Mouse (Mus musculus) heart, adult 2 months (tissue): ENCODE measurements around the gene Hint1. TPM values are rescaled to one million over a fixed set of nuclear protein-coding genes. Genes with fewer than 3 reads are reported as not detected.

Experiments
- DNase-seq, 2 experiments: peaks; one replicate each; pipeline ENCODE4 v3.0.0; 2021
- H3K27ac ChIP-seq: fragments of 200-600 bp; 2 replicates; pipeline ENCODE4 v1.8.1; 2022
- H3K27me3 ChIP-seq: fragments of 200-500 bp; 2 replicates; pipeline ENCODE4 v1.6.1; 2012; ENCODE audit warnings: mild to moderate bottlenecking, low read length, inconsistent platforms, mixed read lengths; ENCODE audit not compliant: control insufficient read depth, insufficient read depth
- H3K36me3 ChIP-seq: fragments of 200-500 bp; 2 replicates; pipeline ENCODE4 v1.6.1; 2012; ENCODE audit warnings: low read length, inconsistent platforms; ENCODE audit not compliant: control insufficient read depth, insufficient read depth
- H3K4me1 ChIP-seq: fragments of 200-500 bp; 2 replicates; pipeline ENCODE4 v1.6.1; 2011; ENCODE audit warnings: low read length; ENCODE audit not compliant: control insufficient read depth, insufficient read depth
- H3K4me3 ChIP-seq: fragments of 200-600 bp; 2 replicates; pipeline ENCODE4 v1.8.1; 2022
- H3K79me2 ChIP-seq: fragments of 200-500 bp; replicated peaks from 2 replicates; pipeline ENCODE4 v1.6.1; 2012; ENCODE audit warnings: mild to moderate bottlenecking, inconsistent platforms, low read length, moderate library complexity, mixed read lengths; ENCODE audit not compliant: control insufficient read depth, insufficient read depth
- H3K9ac ChIP-seq: fragments of 200-500 bp; 2 replicates; pipeline ENCODE4 v1.6.1; 2012; ENCODE audit warnings: low read depth, mild to moderate bottlenecking, control low read depth, inconsistent platforms, low read length, mixed read lengths
- CTCF ChIP-seq: fragments of 200-600 bp; IDR thresholded peaks from 2 replicates; pipeline ENCODE4 v1.8.1; 2022; ENCODE audit warnings: antibody characterized with exemption, mild to moderate bottlenecking, moderate library complexity
- EP300 ChIP-seq: fragments of 200-500 bp; IDR thresholded peaks from 2 replicates; pipeline ENCODE4 v1.6.1; 2011; ENCODE audit warnings: low read depth, low read length, control low read depth; ENCODE audit not compliant: insufficient read depth
- POLR2A ChIP-seq: fragments of 200-500 bp; IDR thresholded peaks from 2 replicates; pipeline ENCODE4 v1.6.1; 2011; ENCODE audit warnings: mild to moderate bottlenecking, low read depth, low read length, control low read depth; ENCODE audit not compliant: insufficient read depth
- WGBS: fragments of 180-500 bp; shearing (Covaris S2); methylation state at CpG from one replicate; pipeline ENCODE4 v1.1.7; 2018; 5-methylcytosine and 5-hydroxymethylcytosine counted together
- intact Hi-C: fragments of 180-260 bp; cut with DNase I; formaldehyde crosslinking; loops from one replicate; pipeline ENCODE4 v1.15.1; 2025
- long read RNA-seq: library from polyadenylated mRNA; stranded (forward); transcript quantifications from one replicate; pipeline ENCODE4 v2.0.0, GENCODE M21; 2021
- polyA plus RNA-seq: library from polyadenylated mRNA; depleted of rRNA; stranded (reverse); fragments of >200 nt; gene quantifications from 2 replicates; pipeline ENCODE4 v1.2.3, GENCODE M21; 2012; rRNA removed
- total RNA-seq, 2 experiments: library from RNA; stranded (reverse); gene quantifications; 2 replicates each; pipeline ENCODE4 v1.2.3; 2021

The Hint1 gene
- total RNA-seq: 100 to 1,000 TPM; 258 to 297 TPM
- polyA plus RNA-seq: 477 and 498 TPM in 2 replicates
- long read RNA-seq, transcript Hint1-201 (3 exons, 636 nt): major isoform, 147 of 157 reads
- long read RNA-seq, partial matches to known transcripts: 9 of 157 reads
- long read RNA-seq, other reads (novel, unspliced or antisense): 1 of 157 reads

DNA sequence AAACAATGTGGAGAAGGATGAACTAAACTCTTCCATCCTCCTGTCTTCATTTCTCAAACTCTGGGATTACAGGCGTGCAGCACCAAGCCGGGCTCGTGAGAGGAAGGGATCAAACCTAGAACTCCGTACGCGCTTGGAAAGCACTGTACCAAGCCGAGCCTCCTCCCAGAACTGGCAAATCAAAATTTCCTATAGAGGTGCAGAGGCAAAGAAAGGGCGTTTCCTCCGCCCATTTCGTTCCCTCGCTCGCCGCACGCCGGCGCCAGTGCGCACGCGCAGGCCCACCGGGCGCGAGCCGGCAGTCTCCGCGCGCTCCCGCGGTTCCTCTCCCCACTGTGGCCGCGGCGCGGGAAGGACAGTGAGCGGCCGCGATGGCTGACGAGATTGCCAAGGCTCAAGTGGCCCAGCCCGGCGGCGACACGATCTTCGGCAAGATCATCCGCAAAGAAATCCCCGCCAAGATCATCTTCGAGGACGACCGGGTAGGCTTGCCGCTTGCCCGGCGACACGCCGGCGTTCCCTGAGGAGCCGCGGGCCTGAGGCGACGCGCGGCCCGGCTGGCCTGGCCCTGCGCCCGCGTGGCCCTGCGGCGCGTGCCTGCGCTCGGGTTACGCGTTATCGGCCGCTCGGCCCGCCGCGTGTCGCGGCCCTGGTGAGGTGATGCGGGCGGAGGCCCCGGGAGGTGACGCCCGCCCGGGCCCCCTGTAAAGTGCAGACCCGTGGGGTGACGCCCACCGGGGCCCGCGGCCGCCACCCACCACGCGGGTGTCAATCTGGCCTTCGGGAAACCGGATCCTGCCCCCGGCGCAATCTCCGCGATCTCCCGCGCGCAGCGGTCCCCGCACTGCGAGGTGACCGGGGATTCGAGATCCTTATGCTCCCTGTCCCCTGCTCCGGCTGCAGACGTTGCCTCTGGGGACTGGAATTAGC lies at the start of gene Hint1:
Gene Hint1 (plus strand): TSS at position 265 of the 930 bp plus-strand sequence.
- H3K36me3 ChIP-seq: peaks cover 2% of the 10 kb centered on the region
- DNase-seq: peak; percentile 97
- H3K4me1 ChIP-seq: peaks cover 4% of the 10 kb centered on the region
- peak; percentile 46; the same call in 1 of the 2 replicates for TF ChIP-seq EP300
- TF ChIP-seq POLR2A: peak; percentile 94
- TF ChIP-seq CTCF: peak; percentile 50
- no peaks in the 10 kb centered on the region for H3K79me2 ChIP-seq
- intact Hi-C loops: no loop called here
- no peaks in the 10 kb centered on the region for H3K27me3 ChIP-seq
- peak within 1 kb of the TSS; percentile 71 for H3K4me3 ChIP-seq
- H3K27ac ChIP-seq: peak within 1 kb of the TSS; percentile 98
- H3K9ac ChIP-seq: peak within 1 kb of the TSS; percentile 91
- WGBS: under 1% methylated on average over 107 of the region's 107 CpGs

DNA sequence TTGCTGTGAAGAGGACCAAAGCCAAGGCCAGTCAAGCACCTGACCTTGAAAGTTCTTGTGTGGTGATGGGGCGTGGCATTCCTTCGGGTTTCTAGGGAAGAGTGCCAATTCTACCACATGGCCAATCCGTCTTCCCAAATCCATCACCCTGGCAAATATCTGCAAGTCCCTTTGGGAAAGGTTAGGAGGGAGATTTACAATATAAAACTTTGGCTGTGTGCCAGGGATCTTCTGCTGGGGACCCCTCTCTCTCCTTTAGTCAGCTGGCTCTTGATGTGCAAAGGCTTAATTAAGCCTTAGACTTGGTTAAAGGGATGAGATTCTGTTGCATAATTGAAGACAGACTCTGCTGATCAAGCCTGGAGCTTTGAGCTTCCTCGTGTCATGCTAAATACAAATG lies 48.7 kb upstream of the Hint1 start:
- no peak overlapping the region for H3K9ac ChIP-seq
- no peaks in the 10 kb centered on the region for H3K4me1 ChIP-seq
- intact Hi-C loops: no loop called here
- no peak overlapping the region for H3K4me3 ChIP-seq
- no peaks in the 10 kb centered on the region for H3K27me3 ChIP-seq
- 61% methylated on average over 4 of the region's 4 CpGs for WGBS
- H3K27ac ChIP-seq: no peak overlapping the region
- H3K36me3 ChIP-seq: no peaks in the 10 kb centered on the region
- H3K79me2 ChIP-seq: no peaks in the 10 kb centered on the region
- TF ChIP-seq CTCF (no peak), EP300 (no peak), POLR2A (no peak)
- DNase-seq: no peak

DNA sequence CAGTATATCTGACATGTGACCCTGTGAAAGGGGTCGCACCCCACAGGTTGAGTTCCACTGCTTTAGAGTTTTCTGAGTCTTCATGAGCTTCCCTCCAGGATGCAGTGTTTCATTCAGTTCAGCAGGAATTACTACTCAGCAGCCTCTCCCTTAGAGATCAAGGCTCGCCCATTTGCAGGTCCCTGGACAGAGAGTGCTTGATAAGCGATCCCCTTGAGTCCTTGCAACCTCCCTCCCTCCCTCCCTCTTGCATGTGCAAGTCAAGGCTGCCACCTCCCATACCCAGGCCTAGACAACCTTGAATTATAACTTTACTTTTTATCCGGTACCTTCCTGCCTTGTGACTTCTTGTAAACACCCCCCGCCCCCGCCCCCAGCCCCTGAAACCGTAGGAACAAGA lies 46.7 kb upstream of the Hint1 start:
- no peaks in the 10 kb centered on the region for H3K79me2 ChIP-seq
- WGBS: 85% methylated on average over 7 of the region's 7 CpGs
- H3K9ac ChIP-seq: no peak overlapping the region
- intact Hi-C loops: no loop called here
- no peaks in the 10 kb centered on the region for H3K27me3 ChIP-seq
- no peaks in the 10 kb centered on the region for H3K36me3 ChIP-seq
- no peak overlapping the region for H3K27ac ChIP-seq
- no peak for DNase-seq
- no peak overlapping the region for H3K4me3 ChIP-seq
- TF ChIP-seq CTCF (no peak), EP300 (no peak), POLR2A (no peak)
- no peaks in the 10 kb centered on the region for H3K4me1 ChIP-seq

- H3K9ac ChIP-seq: no peak overlapping the region
- no peak for DNase-seq
- WGBS: 79% methylated on average over 4 of the region's 4 CpGs
- no peaks in the 10 kb centered on the region for H3K4me1 ChIP-seq
- no peaks in the 10 kb centered on the region for H3K79me2 ChIP-seq
- H3K36me3 ChIP-seq: no peaks in the 10 kb centered on the region
- TF ChIP-seq CTCF: no peak
- no peak for TF ChIP-seq EP300
- TF ChIP-seq POLR2A: no peak
- H3K27ac ChIP-seq: no peak overlapping the region
- no peak overlapping the region for H3K4me3 ChIP-seq
- no peaks in the 10 kb centered on the region for H3K27me3 ChIP-seq
- intact Hi-C loops: no loop called here
Observed at GRCm38 (mm10) chr11:54823467-54823866, 42.7 kb upstream of the Hint1 start.

- Histone ChIP-seq H3K4me1 (no peaks in the 10 kb centered on the region), H3K79me2 (no peaks in the 10 kb centered on the region), H3K27me3 (no peaks in the 10 kb centered on the region), H3K9ac (no peak overlapping the region), H3K36me3 (no peaks in the 10 kb centered on the region), H3K4me3 (no peak overlapping the region), H3K27ac (no peak overlapping the region)
- intact Hi-C loops: no loop called here
- WGBS: 77% methylated on average over 4 of the region's 4 CpGs
- DNase-seq: no peak
- TF ChIP-seq CTCF: peak; percentile 28
- no peak for TF ChIP-seq EP300
Observed at GRCm38 (mm10) chr11:54825774-54826173, 40.4 kb upstream of the Hint1 start.

GRCm38 (mm10) chr11:54826819-54827218 lies 39.4 kb upstream of the Hint1 start:
- Histone ChIP-seq H3K36me3 (no peaks in the 10 kb centered on the region), H3K27ac (no peak overlapping the region), H3K27me3 (no peaks in the 10 kb centered on the region), H3K4me1 (no peaks in the 10 kb centered on the region), H3K9ac (no peak overlapping the region), H3K4me3 (no peak overlapping the region), H3K79me2 (no peaks in the 10 kb centered on the region)
- no peak for DNase-seq
- intact Hi-C loops: no loop called here
- 87% methylated on average over 8 of the region's 8 CpGs for WGBS
- TF ChIP-seq CTCF: no peak
- no peak for TF ChIP-seq EP300
- TF ChIP-seq POLR2A: no peak
